Mouse (Mus musculus): ENCODE measurements around the gene Ankrd33b.

- TF ChIP-seq TAL1 (IDR thresholded peaks at IDR 0.05; ENCODE audit: low read length), result no peak
- no peak for TF ChIP-seq GATA1 (IDR thresholded peaks at IDR 0.05; ENCODE audit: low read length)
Observed at GRCm38 (mm10) chr15:31245934-31246333, 121.6 kb downstream of the Ankrd33b start.
